Mouse (Mus musculus): ENCODE data around the gene Klhl22.

DNA sequence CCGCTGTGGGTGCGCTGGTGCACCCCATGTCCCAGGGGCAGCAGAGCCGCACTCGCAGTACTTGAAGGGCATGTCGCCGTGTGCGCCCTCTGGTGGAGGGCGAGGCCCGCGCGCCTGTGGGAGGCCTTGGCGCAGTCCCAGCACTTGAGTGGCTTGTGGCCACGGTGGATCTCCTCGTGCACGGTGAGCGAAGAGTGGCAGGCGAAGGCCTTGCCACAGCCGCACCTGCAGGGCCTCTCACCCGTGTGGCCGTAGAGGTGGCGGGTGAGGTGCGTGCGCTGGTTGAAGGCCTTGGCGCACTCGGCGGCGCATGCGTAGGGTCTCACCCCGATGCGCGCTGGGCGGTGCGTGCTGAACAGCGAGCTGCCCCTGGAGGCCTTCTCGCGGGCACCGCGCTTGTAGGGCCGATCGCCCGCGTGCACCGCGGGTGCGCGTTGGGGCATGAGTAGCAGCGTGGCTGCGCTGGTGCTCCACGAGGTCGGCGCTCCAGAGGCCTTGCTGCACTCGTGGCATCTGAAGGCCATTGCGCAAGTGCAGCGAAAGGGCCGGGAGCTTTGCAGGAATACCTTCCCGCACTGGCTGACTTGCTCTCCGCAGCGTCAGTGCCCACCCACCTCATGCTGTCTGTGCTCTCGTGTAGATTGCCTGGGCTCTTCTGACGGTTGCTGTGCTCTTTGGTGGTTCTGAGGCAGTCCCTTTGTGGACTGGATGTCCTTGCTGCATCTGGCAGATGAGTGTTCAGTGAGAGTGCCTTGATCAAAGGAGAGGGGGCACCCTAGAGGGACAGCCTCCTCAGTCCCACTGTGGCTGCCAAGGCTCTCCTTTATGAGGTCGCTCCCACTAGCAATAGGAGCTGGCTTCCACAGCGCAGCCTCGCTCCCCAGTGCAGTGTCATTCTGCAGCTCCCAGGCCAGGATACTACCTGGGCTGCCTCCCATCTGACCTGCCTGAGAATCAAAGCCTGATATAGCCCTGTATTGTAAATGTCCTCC is 56.3 kb downstream of the Klhl22 start:
- TF ChIP-seq CTCF (IDR thresholded peaks at IDR 0.05) (peak; percentile 97), EP300 (IDR thresholded peaks at IDR 0.05) (no peak)

Data from lung, postnatal 0 days (tissue).